Mouse (Mus musculus) midbrain, embryonic 13.5 days (tissue): ENCODE results near the gene Rbfox3. TPM values are rescaled to one million over a fixed set of nuclear protein-coding genes. Genes with fewer than 3 reads are reported as not detected.
A peak's percentile ranks its signal among the peaks of the same experiment; 100 is the strongest.

Source experiments
- ATAC-seq: fragments of 200-750 bp; cut with Nextera tagmentation; 2 replicates; pipeline ENCODE4 v1.8.0; 2017; ENCODE audit warnings: mild to moderate bottlenecking, moderate TSS enrichment, moderate library complexity
- H3K27ac ChIP-seq: fragments of 300-500 bp; sonication (generic); 2 replicates; pipeline ENCODE4 v1.5.1; 2015; ENCODE audit warnings: inconsistent platforms, mild to moderate bottlenecking, moderate library complexity
- H3K27me3 ChIP-seq: fragments of 300-500 bp; sonication (generic); 2 replicates; pipeline ENCODE4 v1.6.1; 2015; ENCODE audit warnings: mild to moderate bottlenecking, inconsistent platforms
- H3K36me3 ChIP-seq: fragments of 300-500 bp; sonication (generic); 2 replicates; pipeline ENCODE4 v1.6.1; 2015; ENCODE audit warnings: mild to moderate bottlenecking, inconsistent platforms
- H3K4me1 ChIP-seq: fragments of 300-500 bp; sonication (generic); replicated peaks from 2 replicates; pipeline ENCODE4 v1.6.1; 2015; ENCODE audit warnings: inconsistent platforms
- H3K4me2 ChIP-seq: fragments of 300-500 bp; sonication (generic); replicated peaks from 2 replicates; pipeline ENCODE4 v1.6.1; 2015; ENCODE audit warnings: moderate library complexity, mild to moderate bottlenecking, inconsistent platforms
- H3K4me3 ChIP-seq: fragments of 300-500 bp; sonication (generic); replicated peaks from 2 replicates; pipeline ENCODE4 v1.5.1; 2015; ENCODE audit warnings: mild to moderate bottlenecking, inconsistent platforms
- H3K9ac ChIP-seq: fragments of 300-500 bp; sonication (generic); replicated peaks from 2 replicates; pipeline ENCODE4 v1.6.1; 2015; ENCODE audit warnings: mild to moderate bottlenecking, inconsistent platforms
- H3K9me3 ChIP-seq: fragments of 300-500 bp; sonication (generic); 2 replicates; pipeline ENCODE4 v1.6.1; 2016; ENCODE audit warnings: mild to moderate bottlenecking, inconsistent platforms
- WGBS: fragments of 180-500 bp; shearing (Covaris S2); methylation state at CpG from one replicate; pipeline ENCODE4 v1.1.7; 2015; 5-methylcytosine and 5-hydroxymethylcytosine counted together
- polyA plus RNA-seq: library from polyadenylated mRNA; unstranded; fragments of >200 nt; fragmentation: Nextera tagmentation; extraction: Ambion mirVana; gene quantifications from 2 replicates; pipeline ENCODE4 v1.2.1, GENCODE M21; 2015

Rbfox3 gene
- polyA plus RNA-seq, 1 experiment from 2014 or later: 29.9 TPM

- WGBS: 85% methylated on average over 8 of the region's 8 CpGs
Observed at GRCm38 (mm10) chr11:118484169-118484568, 427.2 kb downstream of the Rbfox3 start.

DNA sequence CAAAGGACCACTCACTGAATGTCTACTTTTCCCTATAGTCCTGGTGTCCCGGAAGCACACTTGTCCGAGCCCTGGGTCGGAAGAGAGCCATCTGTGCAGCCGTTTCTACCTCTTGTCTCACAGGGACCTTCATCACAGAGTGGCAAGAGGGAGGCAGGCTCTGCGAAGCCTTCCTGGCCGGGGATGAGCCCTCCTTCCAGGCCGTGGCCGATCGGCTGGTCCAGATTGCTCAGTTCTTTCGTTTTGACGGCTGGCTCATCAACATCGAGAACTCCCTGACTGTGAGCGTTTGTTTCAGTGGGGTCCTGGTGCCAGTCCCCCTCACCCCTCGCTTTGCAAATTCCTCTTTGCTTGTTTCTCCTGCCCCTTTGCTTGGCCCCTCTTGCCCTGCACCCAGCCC is 429.6 kb downstream of the Rbfox3 start:
- no peak for ATAC-seq
- Histone ChIP-seq H3K4me2 (no peak overlapping the region), H3K27ac (no peak overlapping the region), H3K9me3 (no peaks in the 10 kb centered on the region), H3K9ac (no peak overlapping the region), H3K36me3 (peaks cover 28% of the 10 kb centered on the region), H3K4me1 (peaks cover 12% of the 10 kb centered on the region), H3K27me3 (no peaks in the 10 kb centered on the region), H3K4me3 (no peak overlapping the region)
- WGBS: 82% methylated on average over 14 of the region's 14 CpGs

More at GRCm38 (mm10) chr11:118484169-118484568, 427.2 kb downstream of the Rbfox3 start:
- Histone ChIP-seq H3K4me1 (peaks cover 14% of the 10 kb centered on the region), H3K9ac (no peak overlapping the region), H3K27me3 (no peaks in the 10 kb centered on the region), H3K36me3 (peaks cover 34% of the 10 kb centered on the region), H3K4me3 (no peak overlapping the region), H3K27ac (no peak overlapping the region), H3K4me2 (no peak overlapping the region), H3K9me3 (no peaks in the 10 kb centered on the region)
- ATAC-seq: no peak

DNA sequence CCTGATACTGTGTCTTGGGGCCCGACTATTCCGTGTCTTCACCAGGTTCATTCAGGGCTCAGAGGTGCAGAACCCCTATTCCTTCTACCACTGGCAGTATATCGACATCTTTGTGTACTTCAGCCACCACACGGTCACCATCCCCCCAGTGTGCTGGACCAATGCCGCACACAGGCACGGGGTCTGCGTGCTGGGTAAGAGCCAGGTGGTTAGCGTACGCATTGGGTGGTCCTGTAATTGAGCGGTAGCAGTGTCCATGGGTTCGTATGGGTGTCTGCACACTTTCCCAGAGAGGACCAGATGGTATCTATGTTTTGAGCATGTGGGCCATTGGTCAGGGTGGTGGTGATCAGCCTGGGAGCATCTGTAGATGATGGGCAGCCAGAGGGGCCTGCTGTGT is 430.2 kb downstream of the Rbfox3 start:
- no peak overlapping the region for H3K4me3 ChIP-seq
- no peak for ATAC-seq
- WGBS: 92% methylated on average over 11 of the region's 11 CpGs
- no peaks in the 10 kb centered on the region for H3K27me3 ChIP-seq
- peaks cover 14% of the 10 kb centered on the region for H3K4me1 ChIP-seq
- H3K27ac ChIP-seq: no peak overlapping the region
- H3K9ac ChIP-seq: no peak overlapping the region
- no peaks in the 10 kb centered on the region for H3K9me3 ChIP-seq
- H3K36me3 ChIP-seq: peaks cover 28% of the 10 kb centered on the region
- H3K4me2 ChIP-seq: no peak overlapping the region

- H3K9ac ChIP-seq: 0 out of 2 replicates have a peak overlapping the region, but pooled peaks have one; percentile 7
- ATAC-seq: no peak
- no peak overlapping the region for H3K4me3 ChIP-seq
- WGBS: 91% methylated on average over 12 of the region's 12 CpGs
- H3K27ac ChIP-seq: no peak overlapping the region
- H3K4me2 ChIP-seq: no peak overlapping the region
- no peaks in the 10 kb centered on the region for H3K9me3 ChIP-seq
- peaks cover 3% of the 10 kb centered on the region; the same call in 1 of the 2 replicates for H3K27me3 ChIP-seq
- H3K36me3 ChIP-seq: peaks cover 21% of the 10 kb centered on the region
- peaks cover 14% of the 10 kb centered on the region for H3K4me1 ChIP-seq
Observed at GRCm38 (mm10) chr11:118479776-118480175, 431.6 kb downstream of the Rbfox3 start.

- WGBS: 1% methylated on average over 57 of the region's 57 CpGs
- peaks cover 14% of the 10 kb centered on the region for H3K4me1 ChIP-seq
- ATAC-seq: peak; percentile 100
- H3K9ac ChIP-seq: peak within 1 kb of the TSS; percentile 70
- peak within 1 kb of the TSS; percentile 75 for H3K4me2 ChIP-seq
- no peaks in the 10 kb centered on the region for H3K36me3 ChIP-seq
- peak within 1 kb of the TSS; percentile 56 for H3K4me3 ChIP-seq
- 0 out of 2 replicates have a peak within 1 kb of the TSS, but pooled peaks have one; percentile 3 for H3K27ac ChIP-seq
- H3K9me3 ChIP-seq: no peaks in the 10 kb centered on the region
- peaks cover 3% of the 10 kb centered on the region; the same call in 1 of the 2 replicates for H3K27me3 ChIP-seq
Observed at GRCm38 (mm10) chr11:118476396-118477373, 434.7 kb downstream of the Rbfox3 start, which contains the start of gene Engase. Engase (plus strand) TSS chr11:118476829.

- Histone ChIP-seq H3K4me3 (no peak overlapping the region), H3K27me3 (peaks cover 3% of the 10 kb centered on the region; the same call in 1 of the 2 replicates), H3K27ac (no peak overlapping the region), H3K36me3 (no peaks in the 10 kb centered on the region), H3K4me1 (peaks cover 14% of the 10 kb centered on the region), H3K9me3 (no peaks in the 10 kb centered on the region), H3K9ac (no peak overlapping the region), H3K4me2 (no peak overlapping the region)
- WGBS: 90% methylated on average over 7 of the region's 7 CpGs
- ATAC-seq: no peak
Observed at GRCm38 (mm10) chr11:118475496-118476083, 435.8 kb downstream of the Rbfox3 start.

DNA sequence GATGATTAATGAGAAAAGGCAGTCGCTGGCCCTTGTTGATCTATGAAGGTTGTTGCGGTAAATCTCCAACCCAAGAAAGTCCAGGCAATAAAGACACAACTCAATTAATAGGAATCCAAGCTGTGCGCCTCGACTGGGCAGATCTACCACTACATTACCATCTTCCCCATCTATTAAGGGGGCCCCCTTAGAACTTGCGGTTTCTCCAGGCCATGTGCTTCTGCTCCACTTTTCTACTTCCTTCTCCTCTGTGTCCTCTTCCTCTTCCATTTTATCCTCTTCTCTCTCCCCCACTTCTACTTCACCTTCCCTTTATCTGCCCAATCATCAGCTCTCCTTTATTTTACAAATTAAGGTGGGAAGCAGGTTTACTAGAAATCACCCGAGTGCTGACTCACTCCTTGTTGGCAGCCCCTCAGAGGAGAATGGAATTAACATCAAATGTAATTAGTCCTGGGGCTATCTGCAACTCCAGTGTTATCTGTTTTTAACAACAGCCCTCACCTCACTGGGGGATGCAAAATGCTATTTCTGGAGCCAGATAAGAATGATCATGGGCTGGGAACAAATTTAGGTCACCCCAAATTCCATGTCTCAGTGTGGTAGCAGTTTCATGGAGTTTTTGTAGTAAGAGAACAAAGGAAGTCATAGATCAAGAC is 437.4 kb downstream of the Rbfox3 start:
- 85% methylated on average over 6 of the region's 6 CpGs for WGBS
- no peak overlapping the region for H3K4me3 ChIP-seq
- no peak overlapping the region for H3K27ac ChIP-seq

GRCm38 (mm10) chr11:118473161-118473560 is 438.2 kb downstream of the Rbfox3 start:
- Histone ChIP-seq H3K9ac (no peak overlapping the region), H3K27ac (no peak overlapping the region), H3K27me3 (peaks cover 3% of the 10 kb centered on the region; the same call in 1 of the 2 replicates), H3K36me3 (no peaks in the 10 kb centered on the region), H3K4me1 (peaks cover 22% of the 10 kb centered on the region), H3K4me3 (no peak overlapping the region), H3K4me2 (no peak overlapping the region), H3K9me3 (no peaks in the 10 kb centered on the region)
- ATAC-seq: no peak
- 96% methylated on average over 1 of the region's 1 CpGs for WGBS

More for the DNA sequence above, 437.4 kb downstream of the Rbfox3 start:
- Histone ChIP-seq H3K36me3 (no peaks in the 10 kb centered on the region), H3K9ac (no peak overlapping the region), H3K4me1 (peaks cover 22% of the 10 kb centered on the region), H3K27me3 (peaks cover 3% of the 10 kb centered on the region; the same call in 1 of the 2 replicates), H3K4me2 (no peak overlapping the region), H3K9me3 (no peaks in the 10 kb centered on the region)
- no peak for ATAC-seq

- ATAC-seq: no peak
- 60% methylated on average over 13 of the region's 13 CpGs for WGBS
- no peak overlapping the region for H3K4me2 ChIP-seq
- no peaks in the 10 kb centered on the region for H3K9me3 ChIP-seq
- no peak overlapping the region for H3K27ac ChIP-seq
- H3K27me3 ChIP-seq: peaks cover 3% of the 10 kb centered on the region; the same call in 1 of the 2 replicates
- H3K4me1 ChIP-seq: peaks cover 10% of the 10 kb centered on the region; the same call in 1 of the 2 replicates
- H3K9ac ChIP-seq: no peak overlapping the region
- no peak overlapping the region for H3K4me3 ChIP-seq
- H3K36me3 ChIP-seq: no peaks in the 10 kb centered on the region
Observed at GRCm38 (mm10) chr11:118471676-118472075, 439.7 kb downstream of the Rbfox3 start.

DNA sequence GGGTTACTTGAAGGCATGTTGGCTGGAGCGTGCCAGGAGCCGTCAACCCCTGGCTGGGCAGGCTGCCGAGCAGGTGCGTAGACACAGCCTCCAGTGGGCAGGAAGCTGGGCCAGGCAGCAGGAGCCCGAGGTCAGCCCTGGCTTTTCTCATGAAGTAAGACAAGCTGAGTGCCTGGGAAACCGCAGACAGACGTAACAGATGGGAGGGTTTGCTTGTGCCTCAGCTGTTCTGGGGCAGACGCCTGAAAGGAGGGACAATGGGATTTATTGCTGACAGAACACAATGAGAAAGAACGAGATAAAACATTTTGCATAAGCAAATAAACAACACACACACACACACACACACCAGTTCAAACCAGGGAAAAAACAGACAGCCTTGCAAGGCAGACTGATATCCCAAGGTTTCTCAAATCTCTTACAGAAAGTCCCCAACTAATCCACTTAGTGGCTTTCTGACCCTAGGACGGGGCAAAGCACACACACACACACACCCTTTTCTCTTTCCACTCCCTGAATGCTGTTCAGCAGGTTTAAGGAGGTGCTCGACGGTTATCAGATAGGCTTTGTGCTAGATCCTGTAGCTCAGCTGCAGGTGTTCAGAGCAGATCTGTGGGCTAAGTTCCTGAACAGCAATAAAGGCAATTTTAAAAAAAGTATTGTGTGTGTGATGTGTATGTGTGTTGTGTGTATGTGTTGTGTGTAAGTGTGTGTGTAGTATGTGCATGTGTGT is 441.0 kb downstream of the Rbfox3 start:
- ATAC-seq: no peak

More for the DNA sequence above, 441.0 kb downstream of the Rbfox3 start:
- no peak overlapping the region for H3K9ac ChIP-seq
- H3K4me1 ChIP-seq: peaks cover 8% of the 10 kb centered on the region; the same call in 1 of the 2 replicates
- WGBS: 20% methylated on average over 12 of the region's 12 CpGs
- H3K4me3 ChIP-seq: no peak overlapping the region
- no peaks in the 10 kb centered on the region for H3K36me3 ChIP-seq
- no peaks in the 10 kb centered on the region for H3K9me3 ChIP-seq
- peak overlapping the region; percentile 45; the same call in 1 of the 2 replicates for H3K27ac ChIP-seq
- no peak overlapping the region for H3K4me2 ChIP-seq
- H3K27me3 ChIP-seq: peaks cover 2% of the 10 kb centered on the region; the same call in 1 of the 2 replicates
